Mouse (Mus musculus): Measurements from ENCODE around the gene Unk. TPM values are rescaled to one million over a fixed set of nuclear protein-coding genes. Genes with fewer than 3 reads are reported as not detected.
"Not testable (repeated sequence)": the region's sequence is repeated elsewhere in the genome, so short reads cannot be mapped to it uniquely, and the experiment has no call there.

The Unk gene
- polyA plus RNA-seq, 1 experiment from 2014 or later = 40.1 TPM

DNA sequence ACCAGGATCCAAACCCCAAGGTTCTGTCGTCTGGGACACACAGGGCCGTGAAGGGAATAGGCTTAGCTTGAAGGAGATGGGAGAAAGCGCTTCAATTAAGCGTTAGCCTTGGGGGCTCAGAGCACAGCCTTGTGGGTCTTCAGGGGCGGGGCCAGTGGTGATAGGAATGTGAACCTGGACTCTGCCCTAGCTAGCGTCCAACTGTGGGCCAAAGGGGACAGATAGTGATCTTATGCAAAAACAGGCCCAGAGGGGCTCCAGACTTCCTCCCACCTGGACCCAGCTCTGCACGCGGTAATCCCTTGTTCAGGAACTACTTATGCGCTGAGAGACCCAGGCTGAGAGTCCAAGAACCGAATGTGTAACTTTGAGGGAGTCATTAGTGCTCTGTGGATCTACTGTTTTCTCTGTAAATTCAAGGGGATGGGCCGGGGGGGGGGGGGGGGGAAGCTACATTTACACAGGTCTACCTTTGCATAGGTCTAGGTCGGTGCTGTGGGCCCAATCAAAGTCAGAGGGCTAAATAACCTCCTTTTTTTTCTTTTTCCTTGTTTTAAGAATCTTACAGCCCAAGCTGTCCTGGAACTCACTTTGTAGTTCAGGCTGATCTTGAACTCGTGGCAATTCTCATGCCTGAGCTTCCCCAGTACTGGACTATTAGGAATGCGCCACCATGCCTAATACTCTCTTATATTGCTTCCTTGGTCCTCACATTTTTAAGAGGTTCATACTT, 18.4 kb upstream of the Unk start:
- ATAC-seq (replicated peaks; ENCODE audit: low FRiP score) = no peak; the same call in 1 of the 2 replicates
- peaks cover 24% of the 10 kb centered on the region for H3K4me1 ChIP-seq
- no peaks in the 10 kb centered on the region for H3K9me3 ChIP-seq (replicated peaks)
- peak overlapping the region; percentile 97 for H3K27ac ChIP-seq
- H3K36me3 ChIP-seq = peaks cover 37% of the 10 kb centered on the region
- peak overlapping the region; percentile 84 for H3K9ac ChIP-seq
- peak overlapping the region; percentile 78 for H3K4me3 ChIP-seq (replicated peaks)
- H3K4me2 ChIP-seq = peak overlapping the region; percentile 88
- WGBS = 19% methylated on average over 14 of the region's 14 CpGs
- H3K27me3 ChIP-seq = no peaks in the 10 kb centered on the region

DNA sequence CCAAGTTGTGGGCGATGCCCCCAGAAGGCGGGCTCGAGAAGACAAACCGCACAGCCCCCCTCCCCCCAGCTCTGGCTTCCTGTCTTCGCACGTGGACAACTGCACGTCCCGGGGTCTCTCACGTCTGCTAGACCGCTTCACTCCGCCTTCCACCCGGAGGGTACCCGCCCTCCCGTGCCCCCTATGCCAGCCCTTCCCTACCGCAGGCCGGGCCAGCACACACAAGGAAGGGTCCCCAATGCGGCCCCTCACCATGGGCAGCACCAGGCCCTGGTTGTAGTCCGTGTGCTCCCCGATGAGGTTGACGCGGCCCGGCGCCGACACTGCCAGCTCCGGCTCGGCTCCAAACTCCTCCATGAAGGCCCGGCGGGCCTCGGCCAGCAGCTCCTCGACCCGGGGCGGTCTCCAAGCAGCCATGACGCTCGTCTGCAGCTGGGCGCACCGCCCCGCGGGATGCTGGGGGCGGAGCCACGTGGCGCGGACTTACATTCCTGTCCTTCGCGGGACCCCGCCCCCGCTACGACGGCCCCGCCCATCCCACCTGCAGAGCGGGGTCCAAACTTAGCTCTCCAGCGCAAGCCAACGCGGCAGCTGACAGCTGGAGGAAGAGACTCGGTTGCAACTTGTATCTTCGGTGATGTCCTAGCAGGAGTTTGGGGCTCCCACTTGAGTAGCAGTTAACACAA, 17.7 kb upstream of the Unk start, which contains the start of gene Galk1:
Galk1 (minus strand) TSS at position 458 of the 686 bp plus-strand sequence.
- H3K9me3 ChIP-seq (replicated peaks) = no peaks in the 10 kb centered on the region
- peak within 1 kb of the TSS; percentile 78 for H3K4me3 ChIP-seq (replicated peaks)
- peak; percentile 93 for ATAC-seq (replicated peaks; ENCODE audit: low FRiP score)
- H3K27me3 ChIP-seq = no peaks in the 10 kb centered on the region
- H3K36me3 ChIP-seq = peaks cover 30% of the 10 kb centered on the region
- H3K9ac ChIP-seq = peak within 1 kb of the TSS; percentile 84
- under 1% methylated on average over 55 of the region's 55 CpGs for WGBS
- peak within 1 kb of the TSS; percentile 88 for H3K4me2 ChIP-seq
- H3K4me1 ChIP-seq = peaks cover 20% of the 10 kb centered on the region
- H3K27ac ChIP-seq = peak within 1 kb of the TSS; percentile 97

DNA sequence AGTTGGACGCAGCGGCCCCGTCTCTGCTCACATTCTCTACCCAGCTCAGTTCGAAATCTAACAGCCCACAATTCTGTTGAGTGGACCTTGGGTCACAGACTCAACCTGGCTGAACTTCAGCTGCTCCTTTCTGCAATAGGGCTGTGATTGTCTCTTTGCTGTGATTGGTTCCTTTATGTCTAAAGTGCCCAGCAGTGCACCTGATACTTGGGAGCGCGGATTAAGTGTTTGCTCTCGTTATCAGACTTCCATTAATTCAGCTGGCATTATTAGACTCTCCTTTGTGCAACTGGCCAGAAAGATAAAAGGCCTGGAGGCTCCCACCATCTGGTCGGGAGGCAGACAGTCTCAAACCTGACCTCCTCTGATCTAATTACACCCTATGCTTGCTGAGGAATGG, 15.3 kb upstream of the Unk start:
- whole genome bisulfite sequencing = 60% methylated on average over 8 of the region's 8 CpGs
- peaks cover 20% of the 10 kb centered on the region for H3K4me1 ChIP-seq
- no peak overlapping the region for H3K4me3 ChIP-seq (replicated peaks)
- H3K36me3 ChIP-seq = peaks cover 8% of the 10 kb centered on the region; the same call in 1 of the 2 replicates
- H3K4me2 ChIP-seq = no peak overlapping the region
- peak overlapping the region; percentile 9; the same call in 1 of the 2 replicates for H3K27ac ChIP-seq
- no peak overlapping the region for H3K9ac ChIP-seq
- H3K9me3 ChIP-seq (replicated peaks) = no peaks in the 10 kb centered on the region
- ATAC-seq (replicated peaks; ENCODE audit: low FRiP score) = no peak
- H3K27me3 ChIP-seq = no peaks in the 10 kb centered on the region

DNA sequence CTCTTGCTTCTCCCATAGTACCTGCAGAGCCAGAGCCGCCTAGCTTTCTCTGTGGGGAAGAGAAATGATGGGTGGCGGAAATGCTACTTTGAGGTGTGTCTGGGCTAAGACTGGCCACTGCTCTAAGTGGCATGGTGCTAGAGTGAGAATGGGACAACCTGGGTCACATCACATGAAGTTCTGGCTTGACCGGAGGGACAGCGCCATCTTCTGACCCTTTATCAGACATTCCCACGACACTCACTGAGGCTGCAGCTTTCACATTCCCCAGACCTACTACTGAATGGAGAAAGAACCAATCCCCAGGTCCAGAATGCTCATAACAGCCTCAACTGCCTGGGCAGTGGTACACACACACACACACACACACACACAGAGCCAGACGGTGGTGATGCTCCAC, 12.0 kb upstream of the Unk start:
- Histone ChIP-seq H3K9ac (no peak overlapping the region), H3K27ac (no peak overlapping the region), H3K4me3 (replicated peaks) (no peak overlapping the region; the same call in 1 of the 2 replicates), H3K4me2 (no peak overlapping the region), H3K27me3 (no peaks in the 10 kb centered on the region), H3K4me1 (peaks cover 10% of the 10 kb centered on the region), H3K36me3 (peaks cover 15% of the 10 kb centered on the region), H3K9me3 (replicated peaks) (no peaks in the 10 kb centered on the region)
- 35% methylated on average over 6 of the region's 6 CpGs for WGBS
- ATAC-seq (replicated peaks; ENCODE audit: low FRiP score) = peak; percentile 16; the same call in 1 of the 2 replicates

DNA sequence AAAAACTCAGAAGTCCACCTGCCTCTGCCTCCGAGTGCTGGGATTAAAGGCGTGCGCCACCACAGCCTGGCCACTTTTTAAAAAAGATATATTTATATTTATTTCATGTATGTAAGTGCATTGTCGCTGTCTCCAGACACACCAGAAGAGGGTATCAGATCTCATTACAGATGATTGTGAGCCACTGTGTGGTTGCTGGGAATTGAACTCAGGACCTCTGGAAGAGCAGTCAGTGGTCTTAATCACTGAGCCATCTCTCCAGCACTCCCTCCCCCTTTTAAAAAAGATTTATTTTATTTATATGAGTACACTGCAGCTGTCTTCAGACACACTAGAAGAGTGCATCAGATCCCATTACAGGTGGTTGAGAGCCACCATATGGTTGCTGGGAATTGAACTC, 11.3 kb upstream of the Unk start:
- not testable (repeated sequence) for ATAC-seq (replicated peaks; ENCODE audit: low FRiP score); H3K9ac ChIP-seq; H3K9me3 ChIP-seq (replicated peaks); H3K27me3 ChIP-seq; H3K4me1 ChIP-seq; H3K4me3 ChIP-seq (replicated peaks); H3K4me2 ChIP-seq; H3K27ac ChIP-seq
- H3K36me3 ChIP-seq = peaks cover 15% of the 10 kb centered on the region
- 85% methylated on average over 4 of the region's 4 CpGs for WGBS

DNA sequence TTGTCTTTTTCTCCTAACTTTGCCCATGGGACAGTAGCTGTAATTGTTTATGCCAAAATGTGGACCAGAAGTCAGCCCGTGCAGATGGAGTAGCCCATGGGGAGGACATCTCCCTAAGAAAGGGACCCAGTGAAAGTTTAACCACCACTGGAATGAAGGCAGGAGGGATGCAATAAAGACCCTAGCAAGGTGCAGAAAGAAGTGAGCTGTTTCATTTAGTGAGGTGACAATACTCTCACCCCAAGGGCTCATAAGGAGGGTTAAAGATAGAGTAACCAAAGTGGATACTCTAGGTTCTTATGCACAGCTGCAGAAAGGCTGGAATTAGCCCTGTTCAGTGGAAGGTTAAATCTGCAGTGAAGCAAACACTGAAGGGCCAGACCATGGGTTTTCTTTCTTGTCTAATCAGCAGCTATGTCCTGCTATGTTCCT, 10.7 kb upstream of the Unk start:
- H3K4me1 ChIP-seq = peaks cover 9% of the 10 kb centered on the region; the same call in 1 of the 2 replicates
- peaks cover 15% of the 10 kb centered on the region for H3K36me3 ChIP-seq
- H3K4me2 ChIP-seq = no peak overlapping the region
- WGBS = 30% methylated on average over 1 of the region's 1 CpGs
- H3K9me3 ChIP-seq (replicated peaks) = no peaks in the 10 kb centered on the region
- H3K27me3 ChIP-seq = no peaks in the 10 kb centered on the region
- H3K9ac ChIP-seq = no peak overlapping the region
- H3K27ac ChIP-seq = peak overlapping the region; percentile 10; the same call in 1 of the 2 replicates
- no peak overlapping the region for H3K4me3 ChIP-seq (replicated peaks)
- no peak for ATAC-seq (replicated peaks; ENCODE audit: low FRiP score)

DNA sequence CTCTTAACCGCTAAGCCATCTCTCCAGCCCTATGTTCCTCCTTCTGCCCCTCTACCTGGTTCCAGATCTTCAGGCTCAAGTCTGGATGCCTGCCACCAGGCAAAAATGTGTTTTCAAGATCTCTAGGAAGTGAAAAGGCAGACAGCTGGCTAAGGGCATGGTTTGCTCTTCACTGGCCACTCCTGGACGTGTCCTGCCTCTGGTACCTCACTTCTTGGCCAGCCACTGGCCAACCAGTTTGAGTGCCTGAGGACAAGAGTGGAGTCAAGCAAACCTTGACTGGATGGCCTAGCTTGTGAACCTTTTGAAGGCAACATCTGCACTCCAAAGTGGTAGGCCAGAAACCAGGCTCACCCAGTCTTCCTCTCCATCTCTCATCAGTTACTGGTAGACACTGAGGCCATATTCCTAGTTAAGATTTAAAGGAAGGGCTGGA, 10.1 kb upstream of the Unk start:
- peaks cover 9% of the 10 kb centered on the region; the same call in 1 of the 2 replicates for H3K4me1 ChIP-seq
- no peak overlapping the region for H3K4me2 ChIP-seq
- WGBS = 77% methylated on average over 2 of the region's 2 CpGs
- ATAC-seq (replicated peaks; ENCODE audit: low FRiP score) = no peak
- H3K27me3 ChIP-seq = no peaks in the 10 kb centered on the region
- no peak overlapping the region for H3K9ac ChIP-seq
- H3K36me3 ChIP-seq = peaks cover 15% of the 10 kb centered on the region
- no peak overlapping the region for H3K4me3 ChIP-seq (replicated peaks)
- no peaks in the 10 kb centered on the region for H3K9me3 ChIP-seq (replicated peaks)
- H3K27ac ChIP-seq = peak overlapping the region; percentile 45

DNA sequence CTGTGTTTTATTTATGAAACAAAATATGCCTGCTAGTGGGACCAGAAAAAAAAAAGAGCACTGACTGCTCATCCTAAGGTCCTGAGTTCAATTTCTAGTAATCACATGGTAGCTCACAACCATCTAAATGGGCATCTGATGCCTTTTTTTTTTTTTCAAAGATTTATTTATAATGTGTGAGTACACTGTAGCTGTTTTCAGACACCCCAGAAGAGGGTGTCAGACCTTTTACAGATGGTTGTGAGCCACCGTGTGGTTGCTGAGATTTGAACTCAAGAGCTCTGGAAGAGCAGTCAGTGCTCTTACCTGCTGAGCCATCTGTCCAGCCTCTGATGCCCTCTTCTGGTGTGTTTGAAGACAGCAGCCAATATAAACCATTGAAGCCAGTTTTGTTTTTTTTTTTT, 9.6 kb upstream of the Unk start:
- peak overlapping the region; percentile 45 for H3K27ac ChIP-seq
- no peak for ATAC-seq (replicated peaks; ENCODE audit: low FRiP score)
- 50% methylated on average over 1 of the region's 1 CpGs for WGBS
- no peaks in the 10 kb centered on the region for H3K27me3 ChIP-seq
- peaks cover 9% of the 10 kb centered on the region; the same call in 1 of the 2 replicates for H3K4me1 ChIP-seq
- no peak overlapping the region for H3K9ac ChIP-seq
- H3K4me2 ChIP-seq = no peak overlapping the region
- H3K4me3 ChIP-seq (replicated peaks) = no peak overlapping the region
- H3K9me3 ChIP-seq (replicated peaks) = no peaks in the 10 kb centered on the region
- peaks cover 15% of the 10 kb centered on the region for H3K36me3 ChIP-seq

DNA sequence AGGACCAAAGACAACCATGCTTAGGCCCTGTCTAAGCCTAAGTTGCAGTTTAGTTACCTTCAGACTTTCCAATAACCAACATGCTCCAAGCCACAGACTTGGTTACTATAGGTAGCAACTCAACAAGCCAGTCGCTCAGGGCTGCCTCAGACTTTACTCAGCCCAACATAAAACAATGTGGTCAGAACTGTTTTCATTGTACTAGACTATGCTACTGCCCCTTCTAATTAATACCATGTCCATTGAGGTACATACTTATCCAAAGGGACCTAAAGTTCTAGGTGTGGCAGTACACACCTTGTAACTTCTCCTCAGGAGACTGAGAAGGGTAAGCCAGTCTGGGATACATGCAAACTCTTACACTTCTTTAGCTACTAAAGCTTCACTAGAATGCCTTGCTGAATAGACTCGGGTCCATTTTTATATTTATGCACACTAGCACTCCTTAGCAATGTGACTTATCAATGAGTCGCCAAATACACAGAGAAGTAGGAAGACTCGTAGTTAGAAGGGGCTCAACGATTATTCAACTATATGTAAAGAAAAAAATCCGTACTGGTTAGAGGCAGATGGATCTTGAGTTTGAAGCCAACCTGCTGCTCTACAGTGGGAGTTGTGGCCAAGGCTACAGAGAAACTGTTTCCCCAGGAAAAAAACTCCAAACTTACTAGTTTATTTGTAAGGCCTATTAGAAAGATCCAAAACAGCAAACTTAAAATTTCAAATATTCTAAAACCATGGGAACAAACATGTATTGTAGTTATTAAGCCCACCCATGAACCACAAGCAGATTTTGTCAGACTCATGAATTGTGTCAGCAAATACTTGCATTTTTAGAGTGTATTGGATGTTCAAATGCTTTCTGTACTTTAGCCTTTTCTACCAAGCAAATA, 8.5 kb upstream of the Unk start:
- Histone ChIP-seq H3K27me3 (no peaks in the 10 kb centered on the region), H3K36me3 (peaks cover 15% of the 10 kb centered on the region), H3K4me3 (replicated peaks) (peak overlapping the region; percentile 97), H3K9me3 (replicated peaks) (no peaks in the 10 kb centered on the region), H3K9ac (no peak overlapping the region), H3K4me1 (peaks cover 9% of the 10 kb centered on the region; the same call in 1 of the 2 replicates), H3K27ac (peak overlapping the region; percentile 11; the same call in 1 of the 2 replicates), H3K4me2 (peak overlapping the region; percentile 53)
- ATAC-seq (replicated peaks; ENCODE audit: low FRiP score) = no peak
- 80% methylated on average over 6 of the region's 6 CpGs for WGBS

DNA sequence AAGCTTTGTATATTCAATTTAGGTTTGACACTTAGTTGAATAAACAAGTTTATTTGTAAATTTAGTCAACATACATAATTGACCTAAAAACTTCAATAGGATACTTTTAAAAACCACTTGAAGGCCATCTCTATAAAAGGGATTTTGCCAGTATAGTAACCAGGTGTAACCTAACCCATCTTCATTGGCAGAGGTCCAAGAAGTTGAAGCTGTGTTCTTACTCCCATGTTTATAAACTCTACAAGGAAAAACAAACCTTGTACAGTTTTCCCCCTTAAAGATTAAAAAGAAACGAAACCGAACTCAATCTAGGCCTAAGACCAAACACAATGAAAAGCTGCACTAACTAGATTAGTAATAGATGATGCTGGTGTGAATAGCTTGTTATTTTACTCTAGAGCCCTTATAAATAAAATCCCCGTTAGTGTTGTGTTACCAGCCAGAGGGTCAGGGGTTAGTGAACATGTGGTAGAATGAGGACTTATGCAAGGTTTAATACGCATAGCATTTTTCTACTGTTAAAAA, 7.8 kb upstream of the Unk start:
- Histone ChIP-seq H3K9ac (0 out of 2 replicates have a peak overlapping the region, but pooled peaks have one; percentile 3), H3K27me3 (no peaks in the 10 kb centered on the region), H3K27ac (no peak overlapping the region), H3K36me3 (peaks cover 15% of the 10 kb centered on the region), H3K4me1 (peaks cover 9% of the 10 kb centered on the region; the same call in 1 of the 2 replicates), H3K4me3 (replicated peaks) (peak overlapping the region; percentile 97), H3K9me3 (replicated peaks) (no peaks in the 10 kb centered on the region), H3K4me2 (peak overlapping the region; percentile 53)
- ATAC-seq (replicated peaks; ENCODE audit: low FRiP score) = no peak
- WGBS = 58% methylated on average over 4 of the region's 4 CpGs

DNA sequence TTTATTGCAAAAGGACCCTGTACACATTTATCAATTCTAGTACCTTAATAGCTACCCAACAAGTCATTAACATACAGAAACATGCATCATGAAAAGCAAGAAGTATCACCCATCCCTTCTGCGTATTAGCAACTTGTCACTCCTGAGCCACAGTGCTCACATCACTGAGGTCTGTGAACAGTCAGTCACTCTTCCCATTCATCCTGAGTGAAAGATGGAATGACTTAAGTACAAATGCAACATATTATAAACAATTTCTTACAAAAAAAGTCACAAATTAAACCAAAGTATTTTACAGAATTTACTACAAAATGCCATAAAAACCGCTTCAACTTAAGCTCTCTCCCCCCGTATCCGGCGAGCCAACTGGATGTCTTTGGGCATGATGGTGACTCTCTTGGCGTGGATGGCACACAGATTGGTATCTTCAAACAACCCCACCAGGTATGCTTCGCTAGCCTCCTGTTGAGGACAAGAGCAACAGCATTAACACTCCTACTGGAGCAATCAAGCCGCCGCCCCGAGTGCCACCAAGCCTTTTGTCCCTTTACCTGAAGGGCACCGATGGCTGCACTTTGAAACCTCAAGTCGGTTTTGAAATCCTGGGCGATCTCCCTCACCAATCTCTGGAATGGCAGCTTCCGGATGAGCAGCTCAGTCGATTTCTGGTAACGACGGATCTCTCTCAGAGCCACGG, 6.9 kb upstream of the Unk start:
- 4% methylated on average over 18 of the region's 18 CpGs for WGBS
- ATAC-seq (replicated peaks; ENCODE audit: low FRiP score); H3K4me1 ChIP-seq; H3K9me3 ChIP-seq (replicated peaks); H3K27me3 ChIP-seq: not testable (repeated sequence)
- Histone ChIP-seq H3K36me3 (peaks cover 15% of the 10 kb centered on the region), H3K27ac (peak overlapping the region; percentile 100), H3K4me3 (replicated peaks) (peak overlapping the region; percentile 97), H3K4me2 (peak overlapping the region; percentile 53), H3K9ac (peak overlapping the region; percentile 100)
